Mouse (Mus musculus) brain, embryonic 14.5 days (tissue): ENCODE measurements around the gene Klk1b5.

Experiments used
- CTCF ChIP-seq: fragments of 200-500 bp; IDR thresholded peaks from 2 replicates; pipeline ENCODE4 v1.5.1; 2012; ENCODE audit warnings: inconsistent platforms, mild to moderate bottlenecking, moderate library complexity, borderline replicate concordance; ENCODE audit not compliant: insufficient read depth, insufficient read length; ENCODE audit errors: extremely low read depth
- POLR2A ChIP-seq: fragments of 200-500 bp; IDR thresholded peaks from 2 replicates; pipeline ENCODE4 v1.6.1; 2012; ENCODE audit warnings: mild to moderate bottlenecking, inconsistent platforms, borderline replicate concordance; ENCODE audit not compliant: poor library complexity, insufficient read depth, insufficient read length, severe bottlenecking; ENCODE audit errors: extremely low read depth

DNA sequence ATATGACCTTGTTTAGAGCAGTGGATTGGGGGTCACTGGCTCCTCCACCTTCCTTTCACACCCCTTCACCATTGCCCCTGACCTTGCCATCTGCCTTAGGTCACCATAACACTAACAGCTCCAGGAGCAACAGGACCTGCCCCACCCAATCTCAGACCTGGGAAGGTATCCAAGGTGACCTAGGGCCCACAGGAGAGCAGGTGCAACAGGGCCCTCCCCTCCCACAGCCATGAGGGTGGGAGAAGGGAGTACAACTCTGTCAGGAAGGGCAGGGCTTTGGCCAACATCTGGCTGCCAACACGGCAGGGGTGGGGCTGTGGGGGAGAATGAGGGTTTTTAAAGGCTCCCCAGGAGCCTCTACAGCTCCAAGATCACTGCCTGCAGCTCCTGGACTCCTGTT is 9.3 kb downstream of the Klk1b5 start, which contains the start of gene Klk1:
- TF ChIP-seq CTCF (no peak), POLR2A (no peak)
